Mouse (Mus musculus): Measurements from ENCODE around the gene Twist1.

DNA sequence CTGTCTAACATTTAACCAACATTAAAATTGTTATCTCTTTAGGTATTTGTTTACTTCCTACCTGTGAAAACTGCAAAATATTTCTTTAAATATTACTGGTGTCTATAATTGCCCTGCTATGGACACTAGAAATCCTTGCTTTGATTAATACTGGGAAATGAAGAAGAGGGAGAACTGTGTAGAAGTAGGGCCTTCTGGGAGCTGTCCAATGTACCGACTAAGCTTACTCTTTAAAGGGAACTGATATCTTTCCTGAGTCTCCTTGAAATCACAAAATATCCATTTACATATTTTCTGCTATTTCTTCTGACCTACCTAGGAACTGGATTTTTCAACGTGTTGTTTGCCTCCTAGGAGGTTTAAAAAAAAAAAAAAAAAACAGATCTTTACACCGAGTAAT, 30.7 kb upstream of the Twist1 start:
- no peak for TF ChIP-seq CTCF (IDR thresholded peaks at IDR 0.05; ENCODE audit: control insufficient read depth, insufficient read depth, low read length)
- no peak for TF ChIP-seq POLR2A (IDR thresholded peaks at IDR 0.05; ENCODE audit: borderline replicate concordance, control insufficient read depth, low read depth, low read length)
